Mouse (Mus musculus) limb, embryonic 14.5 days (tissue): Measurements from ENCODE around the gene Prex1. TPM values are rescaled to one million over a fixed set of nuclear protein-coding genes. Genes with fewer than 3 reads are reported as not detected.

Source experiments
- ATAC-seq: fragments of 200-750 bp; cut with Nextera tagmentation; 2 replicates; pipeline ENCODE4 v1.8.0; 2017; ENCODE audit warnings: low read depth, moderate number of reproducible peaks, moderate TSS enrichment; ENCODE audit not compliant: low FRiP score
- DNase-seq: peaks from one replicate; pipeline ENCODE4 v3.0.0-alpha.2; 2015; ENCODE audit warnings: low spot score
- H3K27ac ChIP-seq: fragments of 300-500 bp; sonication (generic); replicated peaks from 2 replicates; pipeline ENCODE4 v1.5.1; 2014; ENCODE audit warnings: low read depth, mild to moderate bottlenecking, low read length, moderate library complexity, mixed read lengths
- H3K27me3 ChIP-seq: fragments of 300-500 bp; sonication (generic); 2 replicates; pipeline ENCODE4 v1.6.1; 2014; ENCODE audit warnings: low read length, mixed read lengths; ENCODE audit not compliant: control insufficient read depth, insufficient read depth
- H3K36me3 ChIP-seq: fragments of 300-500 bp; sonication (generic); 2 replicates; pipeline ENCODE4 v1.6.1; 2014; ENCODE audit warnings: mild to moderate bottlenecking, low read length, moderate library complexity, mixed read lengths; ENCODE audit not compliant: control insufficient read depth, insufficient read depth
- H3K4me1 ChIP-seq: fragments of 300-500 bp; sonication (generic); 2 replicates; pipeline ENCODE4 v1.6.1; 2014; ENCODE audit warnings: antibody characterized with exemption, low read length, mixed read lengths; ENCODE audit not compliant: control insufficient read depth, insufficient read depth
- H3K4me2 ChIP-seq: fragments of 300-500 bp; sonication (generic); replicated peaks from 2 replicates; pipeline ENCODE4 v1.6.1; 2014; ENCODE audit warnings: low read depth, mild to moderate bottlenecking, low read length, moderate library complexity; ENCODE audit not compliant: severe bottlenecking
- H3K4me3 ChIP-seq: fragments of 300-500 bp; sonication (generic); replicated peaks from 2 replicates; pipeline ENCODE4 v1.5.1; 2014; ENCODE audit warnings: low read length
- H3K9ac ChIP-seq: fragments of 300-500 bp; sonication (generic); 2 replicates; pipeline ENCODE4 v1.6.1; 2014; ENCODE audit warnings: mild to moderate bottlenecking, low read depth, low read length, moderate library complexity; ENCODE audit not compliant: severe bottlenecking
- H3K9me3 ChIP-seq: fragments of 300-500 bp; sonication (generic); 2 replicates; pipeline ENCODE4 v1.6.1; 2016; ENCODE audit warnings: low read length; ENCODE audit not compliant: control insufficient read depth
- POLR2A ChIP-seq: fragments of 200-500 bp; IDR thresholded peaks from 2 replicates; pipeline ENCODE4 v1.8.0; 2012; ENCODE audit warnings: inconsistent platforms, mild to moderate bottlenecking, moderate library complexity, borderline replicate concordance; ENCODE audit not compliant: insufficient read depth, insufficient read length; ENCODE audit errors: extremely low read depth
- WGBS: fragments of 180-500 bp; shearing (Covaris S2); extraction: QIAGEN DNeasy Blood & Tissue Kit; methylation state at CpG from one replicate; pipeline ENCODE4 v1.1.7; 2014; 5-methylcytosine and 5-hydroxymethylcytosine counted together
- polyA plus RNA-seq, 2 experiments: library from polyadenylated mRNA; depleted of rRNA in 1 of 2; stranded (reverse) in 1 of 2; unstranded in 1 of 2; fragments of >200 nt; fragmentation: Nextera tagmentation in 1 of 2; extraction: Ambion mirVana in 1 of 2; gene quantifications; 2 replicates each; pipeline versions ENCODE4 v1.2.1 to v1.2.3; 2012 to 2014

Gene Prex1
- polyA plus RNA-seq, 2 experiments, result 20.1 to 27.9 TPM

- Histone ChIP-seq H3K4me3 (no peak overlapping the region), H3K4me1 (peaks cover 5% of the 10 kb centered on the region; the same call in 1 of the 2 replicates), H3K27me3 (no peaks in the 10 kb centered on the region), H3K9me3 (no peaks in the 10 kb centered on the region), H3K9ac (no peak overlapping the region), H3K4me2 (no peak overlapping the region), H3K36me3 (no peaks in the 10 kb centered on the region), H3K27ac (no peak overlapping the region)
- WGBS, result 67% methylated on average over 3 of the region's 3 CpGs
- TF ChIP-seq POLR2A, result no peak
- no peak for ATAC-seq
- no peak for DNase-seq
Observed at GRCm38 (mm10) chr2:166720416-166720815, 6.8 kb upstream of the Prex1 start.

- Histone ChIP-seq H3K9me3 (no peaks in the 10 kb centered on the region), H3K4me2 (no peak overlapping the region), H3K9ac (no peak overlapping the region), H3K4me1 (peaks cover 5% of the 10 kb centered on the region; the same call in 1 of the 2 replicates), H3K27ac (no peak overlapping the region), H3K4me3 (no peak overlapping the region), H3K27me3 (no peaks in the 10 kb centered on the region), H3K36me3 (no peaks in the 10 kb centered on the region)
- DNase-seq, result peak; percentile 27
- TF ChIP-seq POLR2A, result no peak
- no peak for ATAC-seq
- whole genome bisulfite sequencing, result 56% methylated on average over 2 of the region's 2 CpGs
Observed at GRCm38 (mm10) chr2:166719930-166720305, 6.3 kb upstream of the Prex1 start.

GRCm38 (mm10) chr2:166719301-166719929 is 5.8 kb upstream of the Prex1 start:
- Histone ChIP-seq H3K4me2 (no peak overlapping the region), H3K36me3 (no peaks in the 10 kb centered on the region), H3K27me3 (no peaks in the 10 kb centered on the region), H3K4me1 (peaks cover 9% of the 10 kb centered on the region), H3K9ac (no peak overlapping the region), H3K9me3 (no peaks in the 10 kb centered on the region), H3K27ac (no peak overlapping the region), H3K4me3 (no peak overlapping the region)
- no peak for TF ChIP-seq POLR2A
- ATAC-seq (no peak), DNase-seq (no peak)
- 95% methylated on average over 1 of the region's 1 CpGs for WGBS

GRCm38 (mm10) chr2:166716067-166716466 is 2.4 kb upstream of the Prex1 start:
- 0 out of 2 replicates have a peak overlapping the region, but pooled peaks have one; percentile 16 for H3K9ac ChIP-seq

GRCm38 (mm10) chr2:166714427-166714699 is 731 bp upstream of the Prex1 start:
- DNase-seq (no peak), ATAC-seq (no peak)
- Histone ChIP-seq H3K9me3 (no peaks in the 10 kb centered on the region), H3K27me3 (no peaks in the 10 kb centered on the region), H3K36me3 (no peaks in the 10 kb centered on the region), H3K4me1 (peaks cover 24% of the 10 kb centered on the region), H3K27ac (no peak overlapping the region), H3K4me2 (peak overlapping the region; percentile 93), H3K9ac (peak overlapping the region; percentile 67), H3K4me3 (peak overlapping the region; percentile 88)
- TF ChIP-seq POLR2A, result no peak
- 6% methylated on average over 11 of the region's 11 CpGs for whole genome bisulfite sequencing

More at GRCm38 (mm10) chr2:166716067-166716466, 2.4 kb upstream of the Prex1 start:
- no peak overlapping the region for H3K4me3 ChIP-seq
- no peak for DNase-seq
- no peaks in the 10 kb centered on the region for H3K36me3 ChIP-seq
- no peaks in the 10 kb centered on the region for H3K9me3 ChIP-seq
- 74% methylated on average over 7 of the region's 7 CpGs for WGBS
- H3K4me1 ChIP-seq, result peaks cover 25% of the 10 kb centered on the region
- ATAC-seq, result no peak
- H3K4me2 ChIP-seq, result no peak overlapping the region
- H3K27ac ChIP-seq, result no peak overlapping the region
- TF ChIP-seq POLR2A, result no peak
- H3K27me3 ChIP-seq, result no peaks in the 10 kb centered on the region
